Mouse (Mus musculus): Measurements from ENCODE around the gene Ccnq. TPM values are rescaled to one million over a fixed set of nuclear protein-coding genes. Genes with fewer than 3 reads are reported as not detected.

Gene Ccnq
- polyA plus RNA-seq (2015; fragmentation: Nextera tagmentation; extraction: Ambion mirVana) = 32.0 and 33.4 TPM in 2 replicates

GRCm38 (mm10) chr11:78750885-78751842 lies at the start of gene Ccnq:
Gene Ccnq (minus strand): TSS chr11:78751729.
- 7% methylated on average over 59 of the region's 59 CpGs for WGBS
- H3K9me3 ChIP-seq (ENCODE audit: control insufficient read depth) = no peaks in the 10 kb centered on the region
- no peaks in the 10 kb centered on the region for H3K27me3 ChIP-seq (replicated peaks; ENCODE audit: control insufficient read depth, insufficient read depth, low read length)
- H3K4me1 ChIP-seq (replicated peaks; ENCODE audit: control insufficient read depth, insufficient read depth, low read length) = no peaks in the 10 kb centered on the region
- H3K9ac ChIP-seq (ENCODE audit: low read depth, low read length) = peak within 1 kb of the TSS; percentile 63
- peak; percentile 89 for ATAC-seq
- peak within 1 kb of the TSS; percentile 57 for H3K4me3 ChIP-seq (ENCODE audit: low read depth, low read length)
- H3K36me3 ChIP-seq (ENCODE audit: control insufficient read depth, insufficient read depth) = 0 out of 2 replicates have a peak, but pooled peaks cover 4% of the 10 kb centered on the region
- peak within 1 kb of the TSS; percentile 78 for H3K27ac ChIP-seq (ENCODE audit: low read depth, low read length)
- no peak for TF ChIP-seq CTCF (IDR thresholded peaks at IDR 0.05; ENCODE audit: low read depth)
- peak within 1 kb of the TSS; percentile 71 for H3K4me2 ChIP-seq (replicated peaks; ENCODE audit: low read depth)

- no peak overlapping the region for H3K27ac ChIP-seq (ENCODE audit: low read depth, low read length)
- H3K36me3 ChIP-seq (ENCODE audit: control insufficient read depth, insufficient read depth) = no peaks in the 10 kb centered on the region
- no peak overlapping the region for H3K9ac ChIP-seq (ENCODE audit: low read depth, low read length)
- no peaks in the 10 kb centered on the region for H3K9me3 ChIP-seq (ENCODE audit: control insufficient read depth)
- no peak overlapping the region for H3K4me2 ChIP-seq (replicated peaks; ENCODE audit: low read depth)
- 83% methylated on average over 4 of the region's 4 CpGs for WGBS
- no peak overlapping the region for H3K4me3 ChIP-seq (ENCODE audit: low read depth, low read length)
- ATAC-seq = no peak
- no peak for TF ChIP-seq CTCF (IDR thresholded peaks at IDR 0.05; ENCODE audit: low read depth)
- H3K4me1 ChIP-seq (replicated peaks; ENCODE audit: control insufficient read depth, insufficient read depth, low read length) = no peaks in the 10 kb centered on the region
- no peaks in the 10 kb centered on the region for H3K27me3 ChIP-seq (replicated peaks; ENCODE audit: control insufficient read depth, insufficient read depth, low read length)
Measured at GRCm38 (mm10) chr11:78801094-78801493, 49.6 kb upstream of the Ccnq start.

- ATAC-seq = no peak
- Histone ChIP-seq H3K4me1 (replicated peaks; ENCODE audit: control insufficient read depth, insufficient read depth, low read length) (no peaks in the 10 kb centered on the region), H3K4me3 (ENCODE audit: low read depth, low read length) (no peak overlapping the region), H3K27ac (ENCODE audit: low read depth, low read length) (no peak overlapping the region), H3K27me3 (replicated peaks; ENCODE audit: control insufficient read depth, insufficient read depth, low read length) (no peaks in the 10 kb centered on the region), H3K9ac (ENCODE audit: low read depth, low read length) (no peak overlapping the region), H3K36me3 (ENCODE audit: control insufficient read depth, insufficient read depth) (no peaks in the 10 kb centered on the region), H3K4me2 (replicated peaks; ENCODE audit: low read depth) (no peak overlapping the region), H3K9me3 (ENCODE audit: control insufficient read depth) (no peaks in the 10 kb centered on the region)
- 83% methylated on average over 10 of the region's 10 CpGs for WGBS
- TF ChIP-seq CTCF (IDR thresholded peaks at IDR 0.05; ENCODE audit: low read depth) = no peak
Measured at GRCm38 (mm10) chr11:78796072-78796729, 44.7 kb upstream of the Ccnq start.

- no peaks in the 10 kb centered on the region for H3K27me3 ChIP-seq (replicated peaks; ENCODE audit: control insufficient read depth, insufficient read depth, low read length)
- no peak overlapping the region for H3K9ac ChIP-seq (ENCODE audit: low read depth, low read length)
- H3K4me2 ChIP-seq (replicated peaks; ENCODE audit: low read depth) = no peak overlapping the region
- H3K36me3 ChIP-seq (ENCODE audit: control insufficient read depth, insufficient read depth) = no peaks in the 10 kb centered on the region
- H3K27ac ChIP-seq (ENCODE audit: low read depth, low read length) = no peak overlapping the region
- H3K9me3 ChIP-seq (ENCODE audit: control insufficient read depth) = no peaks in the 10 kb centered on the region
- TF ChIP-seq CTCF (IDR thresholded peaks at IDR 0.05; ENCODE audit: low read depth) = no peak
- no peak for ATAC-seq
- 79% methylated on average over 11 of the region's 11 CpGs for WGBS
- H3K4me3 ChIP-seq (ENCODE audit: low read depth, low read length) = no peak overlapping the region
- no peaks in the 10 kb centered on the region for H3K4me1 ChIP-seq (replicated peaks; ENCODE audit: control insufficient read depth, insufficient read depth, low read length)
Measured at GRCm38 (mm10) chr11:78793116-78793515, 41.6 kb upstream of the Ccnq start.

GRCm38 (mm10) chr11:78792465-78792864 lies 40.9 kb upstream of the Ccnq start:
- no peak for ATAC-seq
- WGBS = 50% methylated on average over 11 of the region's 11 CpGs
- H3K36me3 ChIP-seq (ENCODE audit: control insufficient read depth, insufficient read depth) = no peaks in the 10 kb centered on the region
- H3K4me2 ChIP-seq (replicated peaks; ENCODE audit: low read depth) = peak overlapping the region; percentile 18; the same call in 1 of the 2 replicates
- no peak overlapping the region for H3K4me3 ChIP-seq (ENCODE audit: low read depth, low read length)
- no peak overlapping the region for H3K27ac ChIP-seq (ENCODE audit: low read depth, low read length)
- TF ChIP-seq CTCF (IDR thresholded peaks at IDR 0.05; ENCODE audit: low read depth) = no peak
- no peaks in the 10 kb centered on the region for H3K9me3 ChIP-seq (ENCODE audit: control insufficient read depth)
- no peaks in the 10 kb centered on the region for H3K4me1 ChIP-seq (replicated peaks; ENCODE audit: control insufficient read depth, insufficient read depth, low read length)
- H3K27me3 ChIP-seq (replicated peaks; ENCODE audit: control insufficient read depth, insufficient read depth, low read length) = no peaks in the 10 kb centered on the region
- no peak overlapping the region for H3K9ac ChIP-seq (ENCODE audit: low read depth, low read length)

GRCm38 (mm10) chr11:78792055-78792454 lies 40.5 kb upstream of the Ccnq start:
- Histone ChIP-seq H3K27me3 (replicated peaks; ENCODE audit: control insufficient read depth, insufficient read depth, low read length) (no peaks in the 10 kb centered on the region), H3K36me3 (ENCODE audit: control insufficient read depth, insufficient read depth) (no peaks in the 10 kb centered on the region), H3K9ac (ENCODE audit: low read depth, low read length) (no peak overlapping the region), H3K4me3 (ENCODE audit: low read depth, low read length) (no peak overlapping the region), H3K27ac (ENCODE audit: low read depth, low read length) (no peak overlapping the region), H3K4me1 (replicated peaks; ENCODE audit: control insufficient read depth, insufficient read depth, low read length) (no peaks in the 10 kb centered on the region), H3K9me3 (ENCODE audit: control insufficient read depth) (no peaks in the 10 kb centered on the region), H3K4me2 (replicated peaks; ENCODE audit: low read depth) (peak overlapping the region; percentile 18; the same call in 1 of the 2 replicates)
- TF ChIP-seq CTCF (IDR thresholded peaks at IDR 0.05; ENCODE audit: low read depth) = no peak
- WGBS = 69% methylated on average over 5 of the region's 5 CpGs
- no peak for ATAC-seq
